Mouse (Mus musculus) lung, postnatal 10 days (tissue): ENCODE data around the gene Kpna3.
"Not testable (repeated sequence)": the region's sequence is repeated elsewhere in the genome, so short reads cannot be mapped to it uniquely, and the experiment has no call there.

Experiments
- DNase-seq: peaks from one replicate; pipeline ENCODE4 v3.0.0; 2021

Kpna3 gene

GRCm38 (mm10) chr14:61390586-61390985 is 49.1 kb downstream of the Kpna3 start:
- no peak for DNase-seq

GRCm38 (mm10) chr14:61367290-61367689 is 72.4 kb downstream of the Kpna3 start:
- no peak for DNase-seq

GRCm38 (mm10) chr14:61364656-61365055 is 75.0 kb downstream of the Kpna3 start:
- DNase-seq, result peak; percentile 12

GRCm38 (mm10) chr14:61363734-61364133 is 75.9 kb downstream of the Kpna3 start:
- no peak for DNase-seq

- no peak for DNase-seq
Observed at GRCm38 (mm10) chr14:61362268-61362667, 77.4 kb downstream of the Kpna3 start.

- DNase-seq, result no peak
Observed at GRCm38 (mm10) chr14:61360981-61361511, 78.6 kb downstream of the Kpna3 start.

- peak; percentile 95 for DNase-seq
Observed at GRCm38 (mm10) chr14:61360131-61360980, 79.3 kb downstream of the Kpna3 start, which contains the start of gene Ebpl. Gene Ebpl (minus strand): TSS chr14:61360439.

- DNase-seq, result no peak
Observed at GRCm38 (mm10) chr14:61354251-61355235, 85.1 kb downstream of the Kpna3 start.

GRCm38 (mm10) chr14:61350808-61351207 is 88.9 kb downstream of the Kpna3 start:
- no peak for DNase-seq

- no peak for DNase-seq
Observed at GRCm38 (mm10) chr14:61349876-61350275, 89.8 kb downstream of the Kpna3 start.

GRCm38 (mm10) chr14:61346827-61347698 is 92.6 kb downstream of the Kpna3 start:
- peak; percentile 34 for DNase-seq

- no peak for DNase-seq
Observed at GRCm38 (mm10) chr14:61344590-61344989, 95.1 kb downstream of the Kpna3 start.

- no peak for DNase-seq
Observed at GRCm38 (mm10) chr14:61339381-61339780, 100.3 kb downstream of the Kpna3 start.

- peak; percentile 86 for DNase-seq
Observed at GRCm38 (mm10) chr14:61330996-61331561, 108.6 kb downstream of the Kpna3 start.

- no peak for DNase-seq
Observed at GRCm38 (mm10) chr14:61330591-61330990, 109.1 kb downstream of the Kpna3 start.

GRCm38 (mm10) chr14:61327618-61328450 is 111.8 kb downstream of the Kpna3 start:
- DNase-seq, result peak; percentile 89

- not testable (repeated sequence) for DNase-seq
Observed at GRCm38 (mm10) chr14:61327007-61327406, 112.7 kb downstream of the Kpna3 start.

GRCm38 (mm10) chr14:61322740-61323139 is 116.9 kb downstream of the Kpna3 start:
- DNase-seq, result no peak

- DNase-seq, result no peak
Observed at GRCm38 (mm10) chr14:61321200-61321599, 118.5 kb downstream of the Kpna3 start.

GRCm38 (mm10) chr14:61320765-61321164 is 118.9 kb downstream of the Kpna3 start:
- DNase-seq, result no peak

GRCm38 (mm10) chr14:61316861-61317260 is 122.8 kb downstream of the Kpna3 start:
- peak; percentile 58 for DNase-seq
